Mouse (Mus musculus) limb, embryonic 14.5 days (tissue): ENCODE results near the gene Akap13. TPM values are rescaled to one million over a fixed set of nuclear protein-coding genes. Genes with fewer than 3 reads are reported as not detected.

Source experiments
- ATAC-seq: fragments of 200-750 bp; cut with Nextera tagmentation; 2 replicates; pipeline ENCODE4 v1.8.0; 2017; ENCODE audit warnings: low read depth, moderate number of reproducible peaks, moderate TSS enrichment; ENCODE audit not compliant: low FRiP score
- DNase-seq: peaks from one replicate; pipeline ENCODE4 v3.0.0-alpha.2; 2015; ENCODE audit warnings: low spot score
- H3K27ac ChIP-seq: fragments of 300-500 bp; sonication (generic); replicated peaks from 2 replicates; pipeline ENCODE4 v1.5.1; 2014; ENCODE audit warnings: low read depth, mild to moderate bottlenecking, low read length, moderate library complexity, mixed read lengths
- H3K27me3 ChIP-seq: fragments of 300-500 bp; sonication (generic); 2 replicates; pipeline ENCODE4 v1.6.1; 2014; ENCODE audit warnings: low read length, mixed read lengths; ENCODE audit not compliant: control insufficient read depth, insufficient read depth
- H3K36me3 ChIP-seq: fragments of 300-500 bp; sonication (generic); 2 replicates; pipeline ENCODE4 v1.6.1; 2014; ENCODE audit warnings: mild to moderate bottlenecking, low read length, moderate library complexity, mixed read lengths; ENCODE audit not compliant: control insufficient read depth, insufficient read depth
- H3K4me1 ChIP-seq: fragments of 300-500 bp; sonication (generic); 2 replicates; pipeline ENCODE4 v1.6.1; 2014; ENCODE audit warnings: antibody characterized with exemption, low read length, mixed read lengths; ENCODE audit not compliant: control insufficient read depth, insufficient read depth
- H3K4me2 ChIP-seq: fragments of 300-500 bp; sonication (generic); replicated peaks from 2 replicates; pipeline ENCODE4 v1.6.1; 2014; ENCODE audit warnings: low read depth, mild to moderate bottlenecking, low read length, moderate library complexity; ENCODE audit not compliant: severe bottlenecking
- H3K4me3 ChIP-seq: fragments of 300-500 bp; sonication (generic); replicated peaks from 2 replicates; pipeline ENCODE4 v1.5.1; 2014; ENCODE audit warnings: low read length
- H3K9ac ChIP-seq: fragments of 300-500 bp; sonication (generic); 2 replicates; pipeline ENCODE4 v1.6.1; 2014; ENCODE audit warnings: mild to moderate bottlenecking, low read depth, low read length, moderate library complexity; ENCODE audit not compliant: severe bottlenecking
- H3K9me3 ChIP-seq: fragments of 300-500 bp; sonication (generic); 2 replicates; pipeline ENCODE4 v1.6.1; 2016; ENCODE audit warnings: low read length; ENCODE audit not compliant: control insufficient read depth
- POLR2A ChIP-seq: fragments of 200-500 bp; IDR thresholded peaks from 2 replicates; pipeline ENCODE4 v1.8.0; 2012; ENCODE audit warnings: inconsistent platforms, mild to moderate bottlenecking, moderate library complexity, borderline replicate concordance; ENCODE audit not compliant: insufficient read depth, insufficient read length; ENCODE audit errors: extremely low read depth
- WGBS: fragments of 180-500 bp; shearing (Covaris S2); extraction: QIAGEN DNeasy Blood & Tissue Kit; methylation state at CpG from one replicate; pipeline ENCODE4 v1.1.7; 2014; 5-methylcytosine and 5-hydroxymethylcytosine counted together
- polyA plus RNA-seq, 2 experiments: library from polyadenylated mRNA; depleted of rRNA in 1 of 2; stranded (reverse) in 1 of 2; unstranded in 1 of 2; fragments of >200 nt; fragmentation: Nextera tagmentation in 1 of 2; extraction: Ambion mirVana in 1 of 2; gene quantifications; 2 replicates each; pipeline versions ENCODE4 v1.2.1 to v1.2.3; 2012 to 2014

Gene Akap13
- polyA plus RNA-seq, 2 experiments: 18.7 to 51.4 TPM

- H3K9me3 ChIP-seq: no peaks in the 10 kb centered on the region
- no peak for TF ChIP-seq POLR2A
- H3K27me3 ChIP-seq: no peaks in the 10 kb centered on the region
- no peak overlapping the region for H3K4me2 ChIP-seq
- no peaks in the 10 kb centered on the region for H3K36me3 ChIP-seq
- no peak overlapping the region for H3K27ac ChIP-seq
- H3K4me3 ChIP-seq: no peak overlapping the region
- WGBS: 68% methylated on average over 4 of the region's 4 CpGs
- DNase-seq: no peak
- H3K4me1 ChIP-seq: 0 out of 2 replicates have a peak, but pooled peaks cover 3% of the 10 kb centered on the region
- no peak for ATAC-seq
- no peak overlapping the region for H3K9ac ChIP-seq
Measured at GRCm38 (mm10) chr7:75620976-75621375, 165.6 kb downstream of the Akap13 start.

- H3K4me1 ChIP-seq: no peaks in the 10 kb centered on the region
- DNase-seq (no peak), ATAC-seq (no peak)
- 42% methylated on average over 2 of the region's 2 CpGs for WGBS
- no peaks in the 10 kb centered on the region; the same call in 1 of the 2 replicates for H3K36me3 ChIP-seq
- H3K4me2 ChIP-seq: no peak overlapping the region
- no peaks in the 10 kb centered on the region for H3K9me3 ChIP-seq
- TF ChIP-seq POLR2A: no peak
- no peaks in the 10 kb centered on the region for H3K27me3 ChIP-seq
- H3K4me3 ChIP-seq: no peak overlapping the region
- no peak overlapping the region for H3K9ac ChIP-seq
- no peak overlapping the region for H3K27ac ChIP-seq
Measured at GRCm38 (mm10) chr7:75627831-75628230, 172.5 kb downstream of the Akap13 start.

- H3K9ac ChIP-seq: no peak overlapping the region
- ATAC-seq (no peak), DNase-seq (no peak)
- no peaks in the 10 kb centered on the region; the same call in 1 of the 2 replicates for H3K36me3 ChIP-seq
- no peak for TF ChIP-seq POLR2A
- no peaks in the 10 kb centered on the region for H3K9me3 ChIP-seq
- no peaks in the 10 kb centered on the region for H3K27me3 ChIP-seq
- H3K4me1 ChIP-seq: no peaks in the 10 kb centered on the region
- no peak overlapping the region for H3K27ac ChIP-seq
- H3K4me2 ChIP-seq: no peak overlapping the region
- WGBS: 60% methylated on average over 4 of the region's 4 CpGs
- no peak overlapping the region for H3K4me3 ChIP-seq
Measured at GRCm38 (mm10) chr7:75629669-75630068, 174.3 kb downstream of the Akap13 start.

- 73% methylated on average over 3 of the region's 3 CpGs for WGBS
- no peak overlapping the region for H3K9ac ChIP-seq
- H3K27ac ChIP-seq: no peak overlapping the region
- no peak overlapping the region for H3K4me2 ChIP-seq
- no peak overlapping the region for H3K4me3 ChIP-seq
- H3K9me3 ChIP-seq: no peaks in the 10 kb centered on the region
- ATAC-seq (no peak), DNase-seq (no peak)
- H3K4me1 ChIP-seq: no peaks in the 10 kb centered on the region
- no peaks in the 10 kb centered on the region for H3K27me3 ChIP-seq
- H3K36me3 ChIP-seq: no peaks in the 10 kb centered on the region; the same call in 1 of the 2 replicates
- TF ChIP-seq POLR2A: no peak
Measured at GRCm38 (mm10) chr7:75632941-75633340, 177.6 kb downstream of the Akap13 start.

GRCm38 (mm10) chr7:75633393-75633792, 178.1 kb downstream of the Akap13 start:
- Histone ChIP-seq H3K9me3 (no peaks in the 10 kb centered on the region), H3K4me1 (no peaks in the 10 kb centered on the region), H3K4me3 (no peak overlapping the region), H3K36me3 (no peaks in the 10 kb centered on the region; the same call in 1 of the 2 replicates), H3K4me2 (no peak overlapping the region), H3K27me3 (no peaks in the 10 kb centered on the region), H3K9ac (no peak overlapping the region), H3K27ac (no peak overlapping the region)
- DNase-seq (no peak), ATAC-seq (no peak)
- TF ChIP-seq POLR2A: no peak
